Mouse (Mus musculus) lung, postnatal 0 days (tissue): ENCODE measurements at regions not wholly inside any gene's neighbourhood (a gene's known extent, or its start where the extent isn't known, plus 50 kb on each side); places are given as distances from the start of the nearest gene placed in this dataset.

Experiments used
- CTCF ChIP-seq: IDR thresholded peaks from 2 replicates; pipeline ENCODE4 v1.5.1; 2016; ENCODE audit warnings: antibody characterized with exemption, mild to moderate bottlenecking
- EP300 ChIP-seq: IDR thresholded peaks from 2 replicates; pipeline ENCODE4 v1.6.1; 2016; ENCODE audit warnings: antibody characterized with exemption, mild to moderate bottlenecking, control low read depth

DNA sequence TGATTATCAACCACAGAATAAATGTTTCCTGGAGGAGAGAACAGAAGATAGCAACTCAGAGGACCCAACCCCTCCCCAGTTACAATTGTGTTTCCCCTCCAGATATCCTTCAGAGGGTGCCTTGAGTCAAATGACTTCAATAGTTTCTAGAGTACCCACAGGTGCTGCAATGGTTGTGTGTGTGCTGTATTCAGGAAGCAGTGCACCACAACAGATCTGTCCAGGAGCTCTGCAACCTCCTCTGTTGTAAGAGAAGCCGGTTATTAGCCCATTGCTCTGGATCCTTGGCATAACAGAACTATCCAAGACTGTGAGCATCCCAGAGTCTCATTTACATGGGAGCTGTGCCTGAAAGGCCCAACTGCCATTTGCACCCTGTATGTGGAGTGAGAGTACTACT, 66.6 kb upstream of the Lcn4 start:
- TF ChIP-seq CTCF = no peak
- TF ChIP-seq EP300 = no peak
